Mouse (Mus musculus): ENCODE results near the gene Hoxa9. TPM values are rescaled to one million over a fixed set of nuclear protein-coding genes. Genes with fewer than 3 reads are reported as not detected.

Gene Hoxa9
- polyA plus RNA-seq, 1 experiment from 2014 or later = not detected

- H3K27ac ChIP-seq = no peak overlapping the region
- H3K9me3 ChIP-seq = no peaks in the 10 kb centered on the region
- ATAC-seq (ENCODE audit: insufficient number of reproducible peaks, insufficient read depth, low FRiP score, low TSS enrichment) = no peak
- no peak overlapping the region for H3K4me2 ChIP-seq (replicated peaks)
- 0 out of 2 replicates have a peak, but pooled peaks cover 3% of the 10 kb centered on the region for H3K4me1 ChIP-seq
- peaks cover 96% of the 10 kb centered on the region for H3K27me3 ChIP-seq
- no peak overlapping the region for H3K4me3 ChIP-seq
- no peaks in the 10 kb centered on the region for H3K36me3 ChIP-seq
- H3K9ac ChIP-seq = no peak overlapping the region
- 2% methylated on average over 23 of the region's 23 CpGs for WGBS
These were observed 17.1 kb upstream of the Hoxa9 start for GRCm38 (mm10) chr6:52247766-52248637.

GRCm38 (mm10) chr6:52246916-52247315 lies 16.0 kb upstream of the Hoxa9 start:
- Histone ChIP-seq H3K4me2 (replicated peaks) (no peak overlapping the region), H3K4me1 (0 out of 2 replicates have a peak, but pooled peaks cover 3% of the 10 kb centered on the region), H3K9me3 (no peaks in the 10 kb centered on the region), H3K36me3 (no peaks in the 10 kb centered on the region), H3K27me3 (peaks cover 97% of the 10 kb centered on the region), H3K9ac (no peak overlapping the region), H3K27ac (no peak overlapping the region), H3K4me3 (no peak overlapping the region)
- WGBS = 5% methylated on average over 3 of the region's 3 CpGs
- ATAC-seq (ENCODE audit: insufficient number of reproducible peaks, insufficient read depth, low FRiP score, low TSS enrichment) = no peak

GRCm38 (mm10) chr6:52246403-52246803 lies 15.5 kb upstream of the Hoxa9 start:
- 1% methylated on average over 26 of the region's 26 CpGs for WGBS
- no peak overlapping the region for H3K4me2 ChIP-seq (replicated peaks)

GRCm38 (mm10) chr6:52245757-52246142 lies 14.9 kb upstream of the Hoxa9 start, which contains the start of gene Hoxa11:
TSS of gene Hoxa11 (minus strand) at chr6:52245810.
- Histone ChIP-seq H3K27me3 (peaks cover 97% of the 10 kb centered on the region), H3K36me3 (no peaks in the 10 kb centered on the region), H3K4me3 (no peak within 1 kb of the TSS), H3K4me2 (replicated peaks) (no peak within 1 kb of the TSS), H3K4me1 (0 out of 2 replicates have a peak, but pooled peaks cover 3% of the 10 kb centered on the region), H3K27ac (no peak within 1 kb of the TSS), H3K9ac (no peak within 1 kb of the TSS), H3K9me3 (no peaks in the 10 kb centered on the region)
- WGBS = under 1% methylated on average over 20 of the region's 20 CpGs
- ATAC-seq (ENCODE audit: insufficient number of reproducible peaks, insufficient read depth, low FRiP score, low TSS enrichment) = no peak

More at GRCm38 (mm10) chr6:52246403-52246803, 15.5 kb upstream of the Hoxa9 start:
- Histone ChIP-seq H3K9ac (no peak overlapping the region), H3K27me3 (peaks cover 97% of the 10 kb centered on the region), H3K4me1 (0 out of 2 replicates have a peak, but pooled peaks cover 3% of the 10 kb centered on the region), H3K9me3 (no peaks in the 10 kb centered on the region), H3K4me3 (no peak overlapping the region), H3K27ac (no peak overlapping the region), H3K36me3 (no peaks in the 10 kb centered on the region)
- ATAC-seq (ENCODE audit: insufficient number of reproducible peaks, insufficient read depth, low FRiP score, low TSS enrichment) = no peak

GRCm38 (mm10) chr6:52245040-52245756 lies 14.3 kb upstream of the Hoxa9 start:
- H3K27me3 ChIP-seq = peaks cover 97% of the 10 kb centered on the region
- H3K4me2 ChIP-seq (replicated peaks) = no peak overlapping the region
- no peak overlapping the region for H3K27ac ChIP-seq
- ATAC-seq (ENCODE audit: insufficient number of reproducible peaks, insufficient read depth, low FRiP score, low TSS enrichment) = no peak
- no peak overlapping the region for H3K4me3 ChIP-seq
- H3K9ac ChIP-seq = no peak overlapping the region
- under 1% methylated on average over 71 of the region's 71 CpGs for WGBS
- no peaks in the 10 kb centered on the region for H3K9me3 ChIP-seq
- H3K4me1 ChIP-seq = 0 out of 2 replicates have a peak, but pooled peaks cover 3% of the 10 kb centered on the region
- no peaks in the 10 kb centered on the region for H3K36me3 ChIP-seq

- H3K27ac ChIP-seq = no peak overlapping the region
- H3K4me3 ChIP-seq = no peak overlapping the region
- ATAC-seq (ENCODE audit: insufficient number of reproducible peaks, insufficient read depth, low FRiP score, low TSS enrichment) = no peak
- no peak overlapping the region for H3K4me2 ChIP-seq (replicated peaks)
- H3K9ac ChIP-seq = no peak overlapping the region
- H3K4me1 ChIP-seq = 0 out of 2 replicates have a peak, but pooled peaks cover 3% of the 10 kb centered on the region
- no peaks in the 10 kb centered on the region for H3K36me3 ChIP-seq
- no peaks in the 10 kb centered on the region for H3K9me3 ChIP-seq
- WGBS = under 1% methylated on average over 23 of the region's 23 CpGs
- peaks cover 97% of the 10 kb centered on the region for H3K27me3 ChIP-seq
These were observed 13.7 kb upstream of the Hoxa9 start for GRCm38 (mm10) chr6:52244471-52245039.

GRCm38 (mm10) chr6:52243681-52244121 lies 12.8 kb upstream of the Hoxa9 start:
- Histone ChIP-seq H3K4me3 (no peak overlapping the region), H3K36me3 (no peaks in the 10 kb centered on the region), H3K4me2 (replicated peaks) (no peak overlapping the region), H3K27ac (no peak overlapping the region), H3K27me3 (peaks cover 94% of the 10 kb centered on the region), H3K9me3 (no peaks in the 10 kb centered on the region), H3K9ac (no peak overlapping the region), H3K4me1 (0 out of 2 replicates have a peak, but pooled peaks cover 3% of the 10 kb centered on the region)
- no peak for ATAC-seq (ENCODE audit: insufficient number of reproducible peaks, insufficient read depth, low FRiP score, low TSS enrichment)
- WGBS = under 1% methylated on average over 12 of the region's 12 CpGs

- WGBS = 5% methylated on average over 4 of the region's 4 CpGs
- Histone ChIP-seq H3K4me3 (no peak overlapping the region), H3K36me3 (no peaks in the 10 kb centered on the region), H3K4me1 (0 out of 2 replicates have a peak, but pooled peaks cover 3% of the 10 kb centered on the region), H3K27me3 (peaks cover 92% of the 10 kb centered on the region), H3K9ac (no peak overlapping the region), H3K4me2 (replicated peaks) (no peak overlapping the region), H3K27ac (no peak overlapping the region), H3K9me3 (no peaks in the 10 kb centered on the region)
- ATAC-seq (ENCODE audit: insufficient number of reproducible peaks, insufficient read depth, low FRiP score, low TSS enrichment) = no peak
These were observed 12.0 kb upstream of the Hoxa9 start for GRCm38 (mm10) chr6:52242801-52243332.

GRCm38 (mm10) chr6:52241001-52241621 lies 10.2 kb upstream of the Hoxa9 start:
- Histone ChIP-seq H3K4me2 (replicated peaks) (no peak overlapping the region), H3K9ac (no peak overlapping the region), H3K36me3 (no peaks in the 10 kb centered on the region), H3K27me3 (peaks cover 94% of the 10 kb centered on the region), H3K9me3 (no peaks in the 10 kb centered on the region), H3K4me1 (0 out of 2 replicates have a peak, but pooled peaks cover 3% of the 10 kb centered on the region), H3K27ac (no peak overlapping the region), H3K4me3 (no peak overlapping the region)
- ATAC-seq (ENCODE audit: insufficient number of reproducible peaks, insufficient read depth, low FRiP score, low TSS enrichment) = no peak
- WGBS = 4% methylated on average over 9 of the region's 9 CpGs

- no peaks in the 10 kb centered on the region for H3K9me3 ChIP-seq
- no peak for ATAC-seq (ENCODE audit: insufficient number of reproducible peaks, insufficient read depth, low FRiP score, low TSS enrichment)
- H3K4me3 ChIP-seq = no peak within 1 kb of the TSS
- no peaks in the 10 kb centered on the region for H3K36me3 ChIP-seq
- no peak within 1 kb of the TSS for H3K27ac ChIP-seq
- H3K27me3 ChIP-seq = peaks cover 94% of the 10 kb centered on the region
- 0 out of 2 replicates have a peak within 1 kb of the TSS, but pooled peaks have one; percentile 8 for H3K4me2 ChIP-seq (replicated peaks)
- WGBS = 2% methylated on average over 35 of the region's 35 CpGs
- no peak within 1 kb of the TSS for H3K9ac ChIP-seq
- H3K4me1 ChIP-seq = 0 out of 2 replicates have a peak, but pooled peaks cover 3% of the 10 kb centered on the region
These were observed 9.6 kb upstream of the Hoxa9 start, which contains the start of gene Hoxa10 for GRCm38 (mm10) chr6:52240389-52241000. TSS of gene Hoxa10 (minus strand) at chr6:52240854.

Data from embryonic facial prominence, embryonic 12.5 days (tissue).